Mouse (Mus musculus) neural tube, embryonic 13.5 days (tissue): Measurements from ENCODE around the gene Elmsan1. TPM values are rescaled to one million over a fixed set of nuclear protein-coding genes. Genes with fewer than 3 reads are reported as not detected.

ENCODE experiments used
- ATAC-seq: fragments of 200-750 bp; cut with Nextera tagmentation; 2 replicates; pipeline ENCODE4 v1.8.0; 2017; ENCODE audit warnings: low read depth, mild to moderate bottlenecking, moderate TSS enrichment, moderate library complexity
- H3K27ac ChIP-seq: fragments of 300-500 bp; sonication (generic); replicated peaks from 2 replicates; pipeline ENCODE4 v1.5.1; 2015; ENCODE audit warnings: moderate library complexity, mild to moderate bottlenecking, inconsistent platforms
- H3K27me3 ChIP-seq: fragments of 300-500 bp; sonication (generic); 2 replicates; pipeline ENCODE4 v1.6.1; 2015; ENCODE audit warnings: mild to moderate bottlenecking, inconsistent platforms
- H3K36me3 ChIP-seq: fragments of 300-500 bp; sonication (generic); 2 replicates; pipeline ENCODE4 v1.6.1; 2015; ENCODE audit warnings: mild to moderate bottlenecking, inconsistent platforms
- H3K4me1 ChIP-seq: fragments of 300-500 bp; sonication (generic); replicated peaks from 2 replicates; pipeline ENCODE4 v1.6.1; 2015; ENCODE audit warnings: inconsistent platforms
- H3K4me2 ChIP-seq: fragments of 300-500 bp; sonication (generic); 2 replicates; pipeline ENCODE4 v1.6.1; 2015; ENCODE audit warnings: inconsistent platforms, mild to moderate bottlenecking, moderate library complexity
- H3K4me3 ChIP-seq: fragments of 300-500 bp; sonication (generic); 2 replicates; pipeline ENCODE4 v1.5.1; 2015; ENCODE audit warnings: mild to moderate bottlenecking, inconsistent platforms
- H3K9ac ChIP-seq: fragments of 300-500 bp; sonication (generic); 2 replicates; pipeline ENCODE4 v1.6.1; 2015; ENCODE audit warnings: moderate library complexity, mild to moderate bottlenecking, inconsistent platforms
- H3K9me3 ChIP-seq: fragments of 300-500 bp; sonication (generic); 2 replicates; pipeline ENCODE4 v1.6.1; 2016; ENCODE audit warnings: inconsistent platforms
- WGBS: fragments of 180-500 bp; shearing (Covaris S2); methylation state at CpG from one replicate; pipeline ENCODE4 v1.1.7; 2015; 5-methylcytosine and 5-hydroxymethylcytosine counted together
- polyA plus RNA-seq: library from polyadenylated mRNA; unstranded; fragments of >200 nt; fragmentation: Nextera tagmentation; extraction: Ambion mirVana; gene quantifications from 2 replicates; pipeline ENCODE4 v1.2.1, GENCODE M21; 2015

The Elmsan1 gene
- polyA plus RNA-seq, 1 experiment from 2014 or later, result 4.9 TPM

GRCm38 (mm10) chr12:84176886-84177765, 41.6 kb downstream of the Elmsan1 start:
- H3K9ac ChIP-seq, result peak overlapping the region; percentile 78; the same call in 1 of the 2 replicates
- no peaks in the 10 kb centered on the region for H3K27me3 ChIP-seq
- H3K4me3 ChIP-seq, result no peak overlapping the region
- no peaks in the 10 kb centered on the region for H3K9me3 ChIP-seq
- H3K4me1 ChIP-seq, result peaks cover 73% of the 10 kb centered on the region
- peak overlapping the region; percentile 96 for H3K27ac ChIP-seq
- WGBS, result 42% methylated on average over 6 of the region's 6 CpGs
- ATAC-seq, result no peak
- H3K4me2 ChIP-seq, result no peak overlapping the region
- peaks cover 16% of the 10 kb centered on the region for H3K36me3 ChIP-seq

DNA sequence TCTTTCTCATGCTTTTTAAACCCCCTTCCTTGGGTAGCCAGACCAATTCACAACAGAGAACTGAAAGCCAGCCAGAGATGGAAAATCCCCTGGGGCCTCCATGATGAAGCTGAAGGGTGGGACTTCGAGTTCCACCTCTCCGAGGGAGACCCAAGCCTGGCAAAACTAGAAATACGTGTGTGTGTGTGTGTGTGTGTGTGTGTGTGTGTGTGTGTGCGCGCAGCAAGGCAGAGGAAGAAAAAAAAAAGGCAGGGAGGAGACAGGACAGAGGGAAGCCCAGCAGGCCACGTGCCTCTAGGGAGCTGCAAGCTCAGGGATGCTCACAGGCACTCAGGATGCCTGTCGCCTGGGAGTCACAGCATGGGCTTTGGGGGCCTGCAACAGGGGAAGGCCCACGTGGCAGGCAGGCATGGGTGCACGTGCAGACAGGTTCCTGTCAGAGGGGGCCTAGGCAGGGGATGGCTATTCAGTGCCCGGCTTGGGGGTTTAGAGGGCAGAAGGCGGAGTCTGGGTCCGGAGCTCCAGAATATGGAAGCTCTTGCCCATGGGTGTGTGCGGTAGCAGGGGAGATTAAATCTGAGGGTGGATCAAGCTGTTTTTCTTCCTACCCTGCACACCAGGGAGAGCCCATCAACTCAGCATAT, 42.4 kb downstream of the Elmsan1 start:
- Histone ChIP-seq H3K9me3 (no peaks in the 10 kb centered on the region), H3K4me2 (peak overlapping the region; percentile 69), H3K4me3 (peak overlapping the region; percentile 44), H3K36me3 (peaks cover 25% of the 10 kb centered on the region), H3K27me3 (no peaks in the 10 kb centered on the region), H3K9ac (peak overlapping the region; percentile 78), H3K27ac (peak overlapping the region; percentile 96), H3K4me1 (peaks cover 64% of the 10 kb centered on the region)
- ATAC-seq, result peak; percentile 22; the same call in 1 of the 2 replicates
- 5% methylated on average over 13 of the region's 13 CpGs for WGBS

DNA sequence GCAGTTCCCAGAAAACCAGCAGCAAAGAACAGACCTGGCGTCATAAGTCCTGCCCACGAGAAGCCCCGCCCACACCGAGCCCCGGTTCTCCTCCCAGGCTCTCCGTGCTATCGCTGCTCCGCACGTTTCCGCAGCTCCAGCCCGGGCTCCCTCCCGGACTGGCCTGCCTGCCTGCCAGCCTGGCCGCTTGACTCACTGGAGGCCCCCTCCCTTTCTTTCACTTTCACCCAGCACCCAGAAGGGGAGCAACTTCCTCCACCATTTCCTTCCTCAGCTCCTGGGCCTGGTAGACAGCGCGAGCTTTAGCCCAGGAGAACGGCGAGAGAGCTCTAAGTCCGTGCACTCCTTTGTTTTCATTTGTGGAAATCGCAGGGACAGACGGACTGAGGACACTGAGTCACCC, 43.0 kb downstream of the Elmsan1 start:
- H3K4me2 ChIP-seq, result peak overlapping the region; percentile 69
- H3K27me3 ChIP-seq, result no peaks in the 10 kb centered on the region
- peaks cover 29% of the 10 kb centered on the region for H3K36me3 ChIP-seq
- ATAC-seq, result peak; percentile 75
- H3K9me3 ChIP-seq, result no peaks in the 10 kb centered on the region
- H3K4me1 ChIP-seq, result peaks cover 58% of the 10 kb centered on the region
- peak overlapping the region; percentile 44 for H3K4me3 ChIP-seq
- peak overlapping the region; percentile 96 for H3K27ac ChIP-seq
- 1% methylated on average over 20 of the region's 20 CpGs for WGBS
- peak overlapping the region; percentile 78 for H3K9ac ChIP-seq

DNA sequence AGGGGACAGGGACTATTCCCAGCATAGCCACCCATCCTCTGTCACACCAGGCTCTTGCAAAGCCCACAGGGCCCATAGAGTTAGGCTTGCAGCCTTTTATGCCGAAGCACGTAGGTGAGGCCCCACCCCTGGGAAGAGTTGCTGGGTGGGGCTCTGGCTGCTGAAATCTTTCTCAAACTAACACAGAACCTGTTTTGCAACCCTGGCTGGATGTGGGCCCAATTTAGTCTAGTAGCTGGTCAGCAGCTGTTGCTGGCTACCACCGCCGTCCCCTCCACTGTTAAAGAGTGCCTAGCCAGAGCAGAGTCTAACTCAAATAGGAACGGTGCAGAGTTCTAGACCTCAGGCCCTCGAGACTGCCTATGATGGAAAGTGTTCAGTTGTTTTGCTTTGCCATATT, 43.8 kb downstream of the Elmsan1 start:
- Histone ChIP-seq H3K9ac (no peak overlapping the region), H3K4me1 (peaks cover 50% of the 10 kb centered on the region), H3K27ac (peak overlapping the region; percentile 96; the same call in 1 of the 2 replicates), H3K4me3 (no peak overlapping the region), H3K9me3 (no peaks in the 10 kb centered on the region), H3K4me2 (peak overlapping the region; percentile 69; the same call in 1 of the 2 replicates), H3K36me3 (peaks cover 29% of the 10 kb centered on the region), H3K27me3 (no peaks in the 10 kb centered on the region)
- no peak for ATAC-seq
- 86% methylated on average over 6 of the region's 6 CpGs for WGBS

DNA sequence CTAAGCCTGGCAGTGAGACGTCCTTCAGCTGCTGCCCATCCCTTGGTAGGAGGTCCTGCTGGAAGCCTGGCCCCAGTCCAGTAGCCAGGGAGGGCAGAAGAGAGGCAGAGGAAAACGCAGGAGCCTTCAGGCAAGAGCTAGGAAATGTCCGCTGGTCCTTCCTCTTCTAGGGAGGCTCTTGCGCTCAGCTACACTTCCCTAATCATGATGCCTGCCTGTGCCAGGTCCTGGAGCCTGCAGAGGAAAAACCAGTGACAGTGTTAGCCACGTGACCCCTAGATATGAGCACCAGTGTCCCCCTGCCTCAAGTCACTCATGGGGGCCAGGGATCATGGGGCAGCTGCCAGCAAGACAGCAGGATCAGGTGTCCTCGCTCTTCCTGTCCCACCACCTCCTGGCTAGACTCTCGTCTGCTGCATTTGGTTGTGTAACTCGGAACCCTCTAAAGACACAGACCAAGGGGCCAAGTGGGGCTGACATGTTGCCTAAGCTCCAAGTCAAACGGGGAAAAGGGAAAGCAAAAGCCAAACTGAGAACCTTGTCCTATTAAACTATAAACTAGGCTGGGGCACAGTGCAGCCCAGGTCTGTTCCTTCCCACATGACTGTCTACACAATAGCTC, 44.4 kb downstream of the Elmsan1 start:
- Histone ChIP-seq H3K27me3 (no peaks in the 10 kb centered on the region), H3K36me3 (peaks cover 29% of the 10 kb centered on the region), H3K27ac (peak overlapping the region; percentile 96; the same call in 1 of the 2 replicates), H3K9me3 (no peaks in the 10 kb centered on the region), H3K4me3 (no peak overlapping the region), H3K4me2 (no peak overlapping the region), H3K9ac (no peak overlapping the region), H3K4me1 (peaks cover 46% of the 10 kb centered on the region)
- WGBS, result 85% methylated on average over 9 of the region's 9 CpGs
- no peak for ATAC-seq

DNA sequence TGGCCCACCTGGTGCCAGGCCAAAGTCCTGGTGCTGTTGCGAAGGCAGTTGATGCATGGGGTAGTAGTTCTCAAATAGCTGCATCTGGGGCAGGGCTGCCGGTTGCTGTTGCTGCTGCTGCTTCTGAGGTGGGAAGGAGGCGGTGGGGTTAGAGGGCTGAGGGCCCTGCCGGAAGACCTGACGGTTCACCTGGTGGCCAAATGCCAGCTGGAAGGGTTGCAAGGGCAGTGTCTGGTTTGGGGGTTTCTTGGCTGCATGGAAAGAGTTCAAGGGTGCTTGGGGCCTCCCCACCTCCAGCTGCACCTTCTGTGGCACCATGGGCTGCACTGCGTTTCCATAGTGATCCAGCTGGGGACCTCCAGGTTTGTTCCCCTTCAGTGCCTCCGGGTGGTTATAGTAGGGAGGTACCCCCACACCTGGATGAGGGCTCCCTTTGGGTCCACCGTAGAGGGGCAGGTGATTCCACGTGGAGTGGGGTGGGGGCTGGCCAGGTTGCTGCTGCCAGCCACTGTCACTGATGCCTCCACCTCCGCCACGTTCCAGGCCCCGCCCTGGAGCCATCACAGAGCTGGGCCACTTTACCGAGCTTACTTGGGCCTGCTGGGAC, 45.3 kb downstream of the Elmsan1 start:
- no peak overlapping the region for H3K4me3 ChIP-seq
- H3K36me3 ChIP-seq, result peaks cover 29% of the 10 kb centered on the region
- 93% methylated on average over 13 of the region's 13 CpGs for WGBS
- no peaks in the 10 kb centered on the region for H3K9me3 ChIP-seq
- ATAC-seq, result no peak
- H3K9ac ChIP-seq, result no peak overlapping the region
- peaks cover 37% of the 10 kb centered on the region for H3K4me1 ChIP-seq
- H3K4me2 ChIP-seq, result no peak overlapping the region
- H3K27ac ChIP-seq, result no peak overlapping the region
- H3K27me3 ChIP-seq, result no peaks in the 10 kb centered on the region

GRCm38 (mm10) chr12:84172862-84173261, 45.8 kb downstream of the Elmsan1 start:
- Histone ChIP-seq H3K4me1 (peaks cover 33% of the 10 kb centered on the region), H3K9ac (no peak overlapping the region), H3K4me2 (no peak overlapping the region), H3K9me3 (no peaks in the 10 kb centered on the region), H3K27ac (no peak overlapping the region), H3K27me3 (no peaks in the 10 kb centered on the region), H3K36me3 (peaks cover 29% of the 10 kb centered on the region), H3K4me3 (no peak overlapping the region)
- no peak for ATAC-seq
- 87% methylated on average over 17 of the region's 17 CpGs for WGBS

GRCm38 (mm10) chr12:84172216-84172615, 46.5 kb downstream of the Elmsan1 start:
- 96% methylated on average over 3 of the region's 3 CpGs for WGBS
- H3K9me3 ChIP-seq, result no peaks in the 10 kb centered on the region
- H3K27me3 ChIP-seq, result no peaks in the 10 kb centered on the region
- H3K36me3 ChIP-seq, result peaks cover 29% of the 10 kb centered on the region
- peaks cover 26% of the 10 kb centered on the region for H3K4me1 ChIP-seq
- no peak overlapping the region for H3K9ac ChIP-seq
- ATAC-seq, result no peak
- H3K4me3 ChIP-seq, result no peak overlapping the region
- no peak overlapping the region for H3K4me2 ChIP-seq
- no peak overlapping the region for H3K27ac ChIP-seq

- Histone ChIP-seq H3K9ac (no peak overlapping the region), H3K4me1 (peaks cover 10% of the 10 kb centered on the region), H3K27ac (no peak overlapping the region), H3K27me3 (no peaks in the 10 kb centered on the region), H3K36me3 (peaks cover 29% of the 10 kb centered on the region), H3K4me2 (no peak overlapping the region), H3K9me3 (no peaks in the 10 kb centered on the region), H3K4me3 (no peak overlapping the region)
- WGBS, result 89% methylated on average over 10 of the region's 10 CpGs
- no peak for ATAC-seq
These were observed 48.1 kb downstream of the Elmsan1 start for GRCm38 (mm10) chr12:84170610-84171009.

DNA sequence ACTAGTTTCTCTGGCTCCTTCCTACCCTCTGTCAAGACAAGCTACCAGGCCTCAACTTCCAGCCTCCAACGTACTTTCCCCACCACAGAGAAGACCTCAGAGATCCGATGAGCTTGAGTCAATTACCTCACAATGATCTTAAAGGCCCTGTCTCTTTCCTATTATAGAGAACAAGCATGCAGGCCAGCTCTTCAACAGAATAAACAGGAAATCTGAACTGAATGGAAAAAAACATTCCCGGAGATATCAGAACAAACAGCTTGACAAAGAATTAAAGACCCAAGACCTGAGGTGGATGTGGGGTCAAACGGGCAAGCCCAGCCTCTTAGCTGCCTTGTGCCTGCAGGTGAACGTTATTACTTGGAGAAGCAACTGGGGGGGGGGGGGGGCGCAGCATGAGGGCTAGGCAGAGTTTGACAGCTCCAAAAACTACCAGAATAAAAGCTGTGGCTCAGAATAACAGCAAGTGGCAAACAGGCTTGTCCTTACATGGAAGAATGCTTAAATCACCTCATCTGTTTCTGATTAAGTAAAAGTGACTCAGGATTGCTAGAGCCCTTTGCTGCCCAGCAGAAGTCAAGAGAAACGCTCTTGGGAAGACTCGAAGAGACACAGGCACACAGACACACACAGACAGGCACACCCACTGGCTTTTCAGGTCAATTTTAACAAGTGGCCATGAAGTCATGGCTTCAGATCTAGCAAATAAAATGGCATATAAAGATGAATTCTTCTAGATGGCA, 52.9 kb downstream of the Elmsan1 start:
- ATAC-seq, result no peak
- H3K4me1 ChIP-seq, result no peaks in the 10 kb centered on the region
- 72% methylated on average over 8 of the region's 8 CpGs for WGBS
- H3K27ac ChIP-seq, result no peak overlapping the region
- no peak overlapping the region for H3K9ac ChIP-seq
- H3K4me3 ChIP-seq, result no peak overlapping the region
- no peaks in the 10 kb centered on the region for H3K27me3 ChIP-seq
- H3K9me3 ChIP-seq, result no peaks in the 10 kb centered on the region
- H3K4me2 ChIP-seq, result no peak overlapping the region
- H3K36me3 ChIP-seq, result peaks cover 5% of the 10 kb centered on the region

DNA sequence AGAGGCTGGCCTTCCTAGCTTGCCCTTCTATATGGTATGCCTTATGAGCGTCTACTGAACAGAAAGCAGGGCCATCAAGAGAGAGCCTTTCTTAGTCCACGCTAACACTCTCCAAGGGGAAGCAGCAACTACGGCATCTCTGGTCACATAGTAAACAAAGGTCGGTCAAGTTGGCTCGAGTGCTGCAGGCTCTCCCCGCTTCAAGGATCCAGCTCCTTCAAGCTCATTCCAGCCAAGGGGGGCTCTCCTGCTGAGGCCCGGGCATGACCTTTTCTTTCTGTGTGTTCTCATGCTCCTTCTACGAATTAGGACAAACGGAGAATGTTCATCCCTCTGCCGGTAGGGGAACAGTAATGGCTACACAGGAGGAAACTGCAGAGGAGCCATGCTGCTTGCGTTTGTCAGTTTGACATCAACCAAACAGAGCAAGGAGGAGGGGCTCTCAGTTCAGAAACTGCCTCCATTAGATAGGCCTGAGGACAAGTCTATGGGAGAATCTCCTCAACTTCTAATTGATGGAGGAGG, 55.0 kb downstream of the Elmsan1 start:
- H3K4me1 ChIP-seq, result no peaks in the 10 kb centered on the region
- H3K36me3 ChIP-seq, result peaks cover 26% of the 10 kb centered on the region
- H3K9ac ChIP-seq, result no peak overlapping the region
- no peak for ATAC-seq
- no peaks in the 10 kb centered on the region for H3K27me3 ChIP-seq
- WGBS, result 80% methylated on average over 11 of the region's 11 CpGs
- no peak overlapping the region for H3K27ac ChIP-seq
- H3K4me3 ChIP-seq, result no peak overlapping the region
- H3K4me2 ChIP-seq, result no peak overlapping the region
- H3K9me3 ChIP-seq, result no peaks in the 10 kb centered on the region
